Mouse (Mus musculus) forebrain, embryonic 13.5 days (tissue): Measurements from ENCODE around the gene St3gal3. TPM values are rescaled to one million over a fixed set of nuclear protein-coding genes. Genes with fewer than 3 reads are reported as not detected.

Experiments used
- ATAC-seq: fragments of 200-750 bp; cut with Nextera tagmentation; 2 replicates; pipeline ENCODE4 v1.8.0; 2017
- H3K27ac ChIP-seq: fragments of 300-500 bp; sonication (generic); 2 replicates; pipeline ENCODE4 v1.5.1; 2015; ENCODE audit warnings: inconsistent platforms, mild to moderate bottlenecking, moderate library complexity
- H3K27me3 ChIP-seq: fragments of 300-500 bp; sonication (generic); 2 replicates; pipeline ENCODE4 v1.6.1; 2015; ENCODE audit warnings: mild to moderate bottlenecking, inconsistent platforms
- H3K36me3 ChIP-seq: fragments of 300-500 bp; sonication (generic); 2 replicates; pipeline ENCODE4 v1.6.1; 2015; ENCODE audit warnings: mild to moderate bottlenecking, inconsistent platforms; ENCODE audit not compliant: poor library complexity, severe bottlenecking
- H3K4me1 ChIP-seq: fragments of 300-500 bp; sonication (generic); 2 replicates; pipeline ENCODE4 v1.6.1; 2015; ENCODE audit warnings: inconsistent platforms
- H3K4me2 ChIP-seq: fragments of 300-500 bp; sonication (generic); 2 replicates; pipeline ENCODE4 v1.6.1; 2015; ENCODE audit warnings: inconsistent platforms, mild to moderate bottlenecking, moderate library complexity
- H3K4me3 ChIP-seq: fragments of 300-500 bp; sonication (generic); 2 replicates; pipeline ENCODE4 v1.5.1; 2015; ENCODE audit warnings: mild to moderate bottlenecking, inconsistent platforms
- H3K9ac ChIP-seq: fragments of 300-500 bp; sonication (generic); 2 replicates; pipeline ENCODE4 v1.6.1; 2015; ENCODE audit warnings: mild to moderate bottlenecking, inconsistent platforms
- H3K9me3 ChIP-seq: fragments of 300-500 bp; sonication (generic); replicated peaks from 2 replicates; pipeline ENCODE4 v1.6.1; 2016; ENCODE audit warnings: inconsistent platforms
- WGBS: fragments of 180-500 bp; shearing (Covaris S2); methylation state at CpG from one replicate; pipeline ENCODE4 v1.1.7; 2015; 5-methylcytosine and 5-hydroxymethylcytosine counted together
- polyA plus RNA-seq: library from polyadenylated mRNA; unstranded; fragments of >200 nt; fragmentation: Nextera tagmentation; extraction: Ambion mirVana; gene quantifications from 2 replicates; pipeline ENCODE4 v1.2.1, GENCODE M21; 2015

Gene St3gal3
- polyA plus RNA-seq, 1 experiment from 2014 or later = 9.2 TPM

DNA sequence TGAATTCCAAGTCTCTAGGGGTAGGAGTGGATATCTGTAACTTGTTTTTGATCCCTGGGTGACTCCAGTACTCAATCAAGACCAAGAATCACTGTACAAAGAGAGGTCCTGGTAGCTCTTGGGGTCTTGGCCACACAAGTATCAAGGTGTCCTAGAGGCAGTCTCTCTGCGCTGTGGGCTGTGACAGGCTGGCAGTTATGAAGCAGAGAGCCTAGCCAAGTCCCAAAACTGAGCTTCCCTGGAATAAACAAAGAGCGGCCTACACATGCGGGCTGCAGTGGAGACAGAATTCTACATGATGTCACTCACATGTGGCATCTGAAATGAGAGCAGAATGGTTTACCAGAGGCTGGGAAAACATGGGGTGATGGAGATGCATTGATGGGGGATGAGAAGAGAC lies 111.9 kb downstream of the St3gal3 start:
- Histone ChIP-seq H3K4me1 (peaks cover 8% of the 10 kb centered on the region), H3K27me3 (no peaks in the 10 kb centered on the region), H3K9ac (no peak overlapping the region), H3K4me3 (no peak overlapping the region), H3K9me3 (no peaks in the 10 kb centered on the region), H3K27ac (no peak overlapping the region), H3K4me2 (no peak overlapping the region), H3K36me3 (no peaks in the 10 kb centered on the region)
- ATAC-seq = no peak
- WGBS = 94% methylated on average over 3 of the region's 3 CpGs

DNA sequence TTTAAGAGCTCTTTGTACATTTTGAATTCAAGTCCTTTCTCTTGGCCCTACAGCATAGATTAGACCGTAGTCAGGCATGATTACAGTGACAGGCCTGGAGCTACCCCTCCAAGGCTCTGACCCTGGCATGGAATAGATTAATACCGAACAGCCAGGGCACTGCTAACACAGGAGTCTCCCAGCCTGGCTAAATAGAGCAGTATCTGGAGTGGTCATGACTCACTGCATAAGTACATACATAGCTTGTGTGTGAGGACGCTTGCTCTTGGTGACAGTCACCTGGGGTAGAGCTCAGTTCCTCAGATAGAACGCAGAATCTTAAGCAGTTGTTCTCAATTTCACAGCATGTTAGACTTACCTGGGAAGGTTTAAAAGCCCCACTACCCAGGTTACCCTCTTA lies 112.3 kb downstream of the St3gal3 start:
- no peak overlapping the region for H3K4me2 ChIP-seq
- H3K9me3 ChIP-seq = no peaks in the 10 kb centered on the region
- 91% methylated on average over 4 of the region's 4 CpGs for WGBS
- no peak overlapping the region for H3K27ac ChIP-seq
- H3K27me3 ChIP-seq = no peaks in the 10 kb centered on the region
- H3K4me1 ChIP-seq = peaks cover 8% of the 10 kb centered on the region
- ATAC-seq = no peak
- H3K4me3 ChIP-seq = no peak overlapping the region
- no peak overlapping the region for H3K9ac ChIP-seq
- no peaks in the 10 kb centered on the region for H3K36me3 ChIP-seq

DNA sequence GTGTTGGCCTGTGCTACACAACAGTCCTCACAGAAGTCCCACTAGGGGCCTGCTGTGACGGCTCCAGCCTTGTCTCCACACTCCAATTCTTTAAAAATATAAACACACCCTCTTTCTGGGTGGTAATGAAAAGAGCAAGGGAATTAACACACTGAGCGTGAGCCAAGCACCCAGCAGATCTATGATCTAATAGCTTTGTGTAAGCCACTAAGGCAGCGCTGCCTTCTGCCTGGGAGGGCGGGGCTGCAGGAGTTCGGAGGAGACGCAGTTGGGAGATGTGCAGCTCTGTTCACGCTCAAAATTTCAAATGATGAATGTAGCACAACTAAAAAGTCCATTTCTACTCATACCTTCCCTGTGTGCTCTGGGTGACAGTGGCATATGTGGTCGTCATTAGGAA lies 115.1 kb downstream of the St3gal3 start:
- Histone ChIP-seq H3K9ac (no peak overlapping the region), H3K9me3 (no peaks in the 10 kb centered on the region), H3K4me3 (no peak overlapping the region), H3K27ac (no peak overlapping the region), H3K27me3 (no peaks in the 10 kb centered on the region), H3K4me2 (no peak overlapping the region), H3K36me3 (no peaks in the 10 kb centered on the region), H3K4me1 (peaks cover 27% of the 10 kb centered on the region)
- 62% methylated on average over 8 of the region's 8 CpGs for WGBS
- ATAC-seq = no peak

DNA sequence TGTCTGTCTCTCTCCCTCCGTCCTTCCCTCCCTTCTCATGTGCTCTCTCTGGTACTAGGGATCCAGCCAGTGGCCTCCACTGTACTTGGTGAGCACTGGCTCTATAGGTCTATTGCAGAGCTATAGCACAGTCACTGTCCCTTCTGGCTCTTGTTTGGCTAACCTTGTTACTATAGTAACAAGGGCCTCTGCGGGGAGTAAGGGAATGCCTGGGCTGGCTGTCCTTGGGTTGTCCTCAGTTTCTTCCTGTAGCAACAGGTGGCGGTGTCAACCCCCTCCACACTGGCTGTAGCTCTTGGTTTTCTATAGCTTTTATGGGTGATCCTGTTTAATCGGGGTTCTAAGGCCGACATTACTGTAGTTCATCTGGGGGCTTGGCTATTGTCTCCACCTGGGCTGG lies 115.5 kb downstream of the St3gal3 start:
- Histone ChIP-seq H3K9ac (no peak overlapping the region), H3K4me2 (no peak overlapping the region), H3K9me3 (no peaks in the 10 kb centered on the region), H3K27me3 (no peaks in the 10 kb centered on the region), H3K27ac (no peak overlapping the region), H3K36me3 (no peaks in the 10 kb centered on the region), H3K4me3 (no peak overlapping the region), H3K4me1 (peaks cover 27% of the 10 kb centered on the region)
- ATAC-seq = no peak
- WGBS = 71% methylated on average over 5 of the region's 5 CpGs

DNA sequence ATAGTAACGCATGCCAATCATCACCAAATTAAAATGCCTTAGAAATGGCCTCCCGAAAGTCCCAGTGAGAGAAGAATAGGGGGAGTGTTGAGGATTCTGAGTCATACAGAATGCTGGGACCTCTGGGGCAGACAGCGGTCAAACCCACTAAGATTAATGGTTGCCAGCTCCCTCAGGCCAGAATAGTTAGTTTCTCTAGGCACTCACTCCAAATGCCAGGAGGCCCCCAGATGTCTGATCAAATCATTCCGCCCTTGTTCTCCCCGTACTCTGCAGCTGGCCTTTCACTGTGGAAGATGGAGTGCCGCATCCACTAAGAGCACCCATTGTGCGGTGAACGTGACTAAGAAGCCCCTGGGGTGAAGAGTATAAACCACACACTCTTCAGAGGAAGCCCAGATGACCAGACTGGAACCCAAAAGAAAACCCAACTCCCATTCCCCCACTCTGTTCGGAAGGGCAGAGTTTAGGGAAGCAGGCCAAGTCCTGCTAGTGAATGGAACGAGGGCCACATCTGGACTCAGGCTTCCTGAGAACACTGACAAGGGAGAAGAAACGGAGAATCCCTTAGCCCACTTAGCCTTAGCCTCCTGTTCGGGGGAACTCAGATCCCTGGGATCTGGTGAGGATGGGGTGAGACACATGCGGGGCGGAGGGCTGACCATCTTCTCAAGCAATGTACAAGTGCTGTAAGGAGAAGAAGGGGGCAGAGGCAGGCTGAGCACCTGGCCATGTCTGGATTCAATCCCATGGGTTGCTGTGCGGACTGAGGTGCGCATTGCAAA lies 117.5 kb downstream of the St3gal3 start:
- Histone ChIP-seq H3K4me1 (peaks cover 27% of the 10 kb centered on the region), H3K36me3 (no peaks in the 10 kb centered on the region), H3K27me3 (no peaks in the 10 kb centered on the region), H3K9ac (no peak overlapping the region), H3K9me3 (no peaks in the 10 kb centered on the region), H3K4me2 (no peak overlapping the region), H3K27ac (no peak overlapping the region), H3K4me3 (no peak overlapping the region)
- ATAC-seq = no peak
- 82% methylated on average over 16 of the region's 16 CpGs for WGBS

DNA sequence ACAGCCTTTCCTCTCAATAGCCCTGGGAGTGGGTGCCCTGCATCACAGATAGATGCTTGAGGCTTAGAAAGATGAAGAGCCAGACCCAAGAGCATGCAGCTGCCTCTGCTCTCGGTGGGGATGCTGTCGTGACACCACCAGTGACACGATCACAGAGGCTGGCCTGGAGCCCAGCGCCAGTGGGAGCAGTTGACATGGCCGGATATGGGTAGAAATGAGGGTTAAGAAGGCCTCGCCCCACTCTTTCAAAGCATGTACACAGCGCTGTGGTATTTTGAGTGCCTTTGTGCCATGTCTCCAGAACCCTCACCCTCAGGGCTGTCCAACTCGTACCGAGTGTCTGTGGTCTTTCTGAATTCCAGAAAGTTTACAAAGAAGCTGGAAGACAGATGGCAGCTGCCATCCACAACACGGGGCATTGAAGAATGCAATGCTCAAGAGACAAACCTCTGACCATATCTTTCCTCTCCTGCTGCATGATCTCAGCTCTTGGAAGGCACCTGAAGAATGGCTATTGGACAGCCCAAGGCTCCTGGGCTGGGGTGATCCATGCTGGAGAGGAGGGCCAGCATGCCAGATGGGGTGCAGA lies 118.3 kb downstream of the St3gal3 start:
- Histone ChIP-seq H3K4me2 (no peak overlapping the region), H3K4me1 (peaks cover 33% of the 10 kb centered on the region), H3K9me3 (no peaks in the 10 kb centered on the region), H3K4me3 (no peak overlapping the region), H3K27me3 (no peaks in the 10 kb centered on the region), H3K27ac (no peak overlapping the region), H3K9ac (no peak overlapping the region), H3K36me3 (no peaks in the 10 kb centered on the region)
- WGBS = 70% methylated on average over 10 of the region's 10 CpGs
- no peak for ATAC-seq

DNA sequence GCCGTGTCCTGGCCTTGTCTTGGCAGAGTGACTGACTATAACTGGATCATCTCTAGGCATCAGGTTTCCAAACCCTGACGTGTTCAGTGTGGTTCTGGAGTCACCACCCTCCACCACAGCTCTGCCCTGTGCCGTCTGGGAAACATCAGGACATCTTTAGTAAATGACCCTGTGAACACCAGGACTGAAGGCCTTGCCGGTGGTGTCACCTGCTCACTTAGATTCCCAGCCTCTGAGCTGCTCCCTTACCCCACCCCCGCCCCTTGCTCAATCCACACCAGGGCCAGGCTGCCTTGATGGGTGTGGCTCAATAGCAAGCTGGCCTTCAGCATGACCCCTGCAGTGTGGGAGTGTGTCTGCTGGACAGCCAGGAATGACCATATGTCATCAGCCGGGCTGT lies 119.1 kb downstream of the St3gal3 start:
- Histone ChIP-seq H3K36me3 (no peaks in the 10 kb centered on the region), H3K27me3 (no peaks in the 10 kb centered on the region)
- ATAC-seq = no peak

DNA sequence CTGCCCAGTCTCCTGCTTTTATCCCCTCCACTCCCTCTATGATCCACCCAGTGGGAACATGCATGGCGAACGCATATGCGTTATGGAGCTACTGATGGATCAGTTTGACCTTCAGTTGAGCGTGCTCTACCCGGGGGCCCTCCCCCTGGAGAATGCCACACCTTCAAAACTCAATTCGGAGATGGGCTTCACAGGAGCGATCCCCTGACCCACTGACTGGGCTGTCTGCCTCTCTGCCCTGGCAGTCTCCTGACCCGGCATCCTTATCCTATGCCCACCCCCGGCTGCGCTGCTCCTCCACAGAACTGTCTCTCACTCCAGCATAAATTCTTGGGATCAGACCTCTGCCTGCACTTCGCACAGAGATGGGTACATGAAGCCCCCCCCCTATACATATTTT lies 119.6 kb downstream of the St3gal3 start:
- no peaks in the 10 kb centered on the region for H3K36me3 ChIP-seq
- H3K9ac ChIP-seq = no peak overlapping the region
- H3K27me3 ChIP-seq = no peaks in the 10 kb centered on the region
- no peaks in the 10 kb centered on the region for H3K9me3 ChIP-seq
- 95% methylated on average over 11 of the region's 11 CpGs for WGBS
- ATAC-seq = no peak
- no peak overlapping the region for H3K4me2 ChIP-seq
- H3K4me3 ChIP-seq = no peak overlapping the region
- H3K4me1 ChIP-seq = peaks cover 33% of the 10 kb centered on the region
- no peak overlapping the region for H3K27ac ChIP-seq

More for the DNA sequence above, 119.1 kb downstream of the St3gal3 start:
- Histone ChIP-seq H3K9me3 (no peaks in the 10 kb centered on the region), H3K27ac (no peak overlapping the region), H3K9ac (no peak overlapping the region), H3K4me1 (peaks cover 33% of the 10 kb centered on the region), H3K4me2 (no peak overlapping the region), H3K4me3 (no peak overlapping the region)
- WGBS = 58% methylated on average over 6 of the region's 6 CpGs

DNA sequence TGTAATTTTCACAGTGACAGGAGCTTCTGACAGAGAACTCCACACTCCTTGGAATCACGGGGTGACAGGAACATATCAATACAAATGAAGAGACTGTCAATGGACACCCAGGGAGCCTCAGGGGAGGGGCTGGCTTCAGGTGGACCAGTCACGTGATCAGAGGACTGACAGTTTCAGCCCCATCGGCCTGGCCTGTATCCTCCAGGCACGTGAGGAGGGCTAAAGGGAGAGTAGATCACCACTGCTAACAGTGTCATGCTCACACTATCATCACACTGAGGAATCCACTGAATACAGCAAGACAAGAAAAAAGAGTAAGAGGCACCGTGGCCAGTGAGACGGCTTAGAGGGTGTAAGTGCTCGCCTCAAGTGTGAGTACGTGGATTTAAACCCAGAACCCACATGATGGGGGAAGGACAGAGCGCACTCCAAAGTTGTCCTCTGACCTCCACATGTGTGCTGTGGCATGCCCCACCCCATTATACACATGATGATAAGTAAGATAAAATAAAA lies 124.0 kb downstream of the St3gal3 start:
- Histone ChIP-seq H3K4me1 (peaks cover 9% of the 10 kb centered on the region), H3K9ac (no peak overlapping the region), H3K36me3 (no peaks in the 10 kb centered on the region), H3K9me3 (no peaks in the 10 kb centered on the region), H3K27me3 (no peaks in the 10 kb centered on the region), H3K4me2 (no peak overlapping the region), H3K27ac (no peak overlapping the region), H3K4me3 (no peak overlapping the region)
- WGBS = 84% methylated on average over 9 of the region's 9 CpGs
- ATAC-seq = no peak

DNA sequence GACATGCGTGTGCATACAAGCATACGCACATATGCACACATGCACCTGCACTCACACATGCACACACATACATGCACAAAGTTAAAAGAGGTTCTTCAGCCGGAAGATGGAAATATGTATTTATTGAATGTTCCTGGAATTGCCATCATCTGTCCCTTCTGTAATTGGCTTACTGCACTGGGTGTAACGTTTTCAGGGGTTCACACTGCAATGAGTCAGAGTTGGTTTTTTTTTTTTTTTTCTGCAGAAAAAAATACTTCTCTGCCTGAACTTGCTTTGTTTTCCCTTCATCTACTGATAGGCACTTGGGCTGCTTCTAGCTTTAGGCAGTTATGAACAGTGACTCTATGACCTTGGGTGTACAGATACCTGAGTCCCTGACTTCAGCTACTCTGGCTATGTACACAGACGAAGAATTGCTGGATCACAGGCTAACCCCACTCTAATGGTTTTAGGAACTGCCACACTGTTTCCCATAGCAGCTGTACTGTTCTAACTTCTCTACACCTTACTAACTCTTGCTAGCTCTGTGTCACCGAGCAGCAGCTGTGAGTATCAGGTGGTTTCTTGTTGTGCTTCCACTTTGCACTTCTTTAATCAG lies 126.2 kb downstream of the St3gal3 start:
- ATAC-seq = no peak
- Histone ChIP-seq H3K4me3 (no peak overlapping the region), H3K9me3 (no peaks in the 10 kb centered on the region), H3K4me2 (no peak overlapping the region), H3K27ac (no peak overlapping the region), H3K36me3 (no peaks in the 10 kb centered on the region), H3K9ac (no peak overlapping the region), H3K27me3 (no peaks in the 10 kb centered on the region), H3K4me1 (0 out of 2 replicates have a peak, but pooled peaks cover 7% of the 10 kb centered on the region)
- 84% methylated on average over 6 of the region's 6 CpGs for WGBS

DNA sequence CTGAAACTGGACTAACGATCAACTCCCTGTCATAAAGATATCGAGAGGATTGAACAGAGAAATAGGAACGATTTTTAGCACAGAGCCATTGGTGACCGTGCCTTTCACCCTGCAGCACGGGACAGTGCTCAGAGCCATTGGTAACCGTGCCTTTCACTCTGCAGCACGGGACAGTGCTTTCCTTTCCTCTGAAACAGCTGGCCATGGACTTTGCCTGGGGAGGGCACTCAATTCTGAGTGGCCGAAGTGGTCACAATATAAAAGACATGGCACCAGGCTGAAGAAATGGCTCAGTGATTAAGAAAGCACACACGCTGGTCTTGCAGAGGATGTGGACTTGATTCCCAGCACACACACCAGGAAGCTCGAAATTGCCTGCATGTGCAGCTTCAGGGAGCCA lies 133.4 kb downstream of the St3gal3 start:
- Histone ChIP-seq H3K27ac (no peak overlapping the region), H3K4me2 (no peak overlapping the region), H3K27me3 (no peaks in the 10 kb centered on the region), H3K9ac (no peak overlapping the region), H3K4me1 (peaks cover 18% of the 10 kb centered on the region), H3K36me3 (no peaks in the 10 kb centered on the region), H3K9me3 (no peaks in the 10 kb centered on the region), H3K4me3 (no peak overlapping the region)
- 78% methylated on average over 10 of the region's 10 CpGs for WGBS
- no peak for ATAC-seq

DNA sequence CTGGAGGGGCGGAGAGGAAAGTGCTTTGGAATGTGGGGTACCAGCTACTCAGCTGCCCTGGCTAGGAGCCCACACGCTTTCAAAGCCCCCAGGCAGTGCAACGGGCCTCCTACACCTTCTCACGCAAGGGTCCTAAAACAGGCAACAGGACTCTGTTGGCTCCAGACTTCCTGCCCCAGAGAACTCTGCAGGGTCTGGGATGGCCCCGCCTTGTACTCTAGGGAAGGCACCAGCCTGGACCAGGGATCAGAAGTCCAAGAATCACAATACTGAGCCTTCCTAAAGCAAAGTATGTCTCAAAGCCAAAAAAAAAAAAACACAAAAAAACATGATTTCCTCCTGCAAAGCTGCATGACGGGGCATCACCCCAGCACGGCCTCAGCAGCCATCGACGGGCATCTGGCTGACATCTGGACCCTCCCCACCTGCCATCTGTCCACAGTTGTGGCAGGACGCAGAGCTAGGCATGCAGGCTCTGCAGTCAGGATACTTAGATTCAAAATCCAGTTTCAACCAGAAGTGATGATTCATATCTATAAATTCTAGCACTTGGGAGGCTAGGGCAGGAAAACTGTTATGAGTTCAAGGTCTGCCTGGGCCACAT lies 134.0 kb downstream of the St3gal3 start:
- H3K27me3 ChIP-seq = no peaks in the 10 kb centered on the region
- H3K27ac ChIP-seq = no peak overlapping the region
- no peaks in the 10 kb centered on the region for H3K9me3 ChIP-seq
- peaks cover 18% of the 10 kb centered on the region for H3K4me1 ChIP-seq
- no peaks in the 10 kb centered on the region for H3K36me3 ChIP-seq
- ATAC-seq = no peak
- no peak overlapping the region for H3K4me3 ChIP-seq
- no peak overlapping the region for H3K9ac ChIP-seq
- 77% methylated on average over 10 of the region's 10 CpGs for WGBS
- no peak overlapping the region for H3K4me2 ChIP-seq
